Mouse (Mus musculus): ENCODE measurements around the gene Fam151a.
A peak's percentile ranks its signal among the peaks of the same experiment; 100 is the strongest.
"Not testable (repeated sequence)": the region's sequence is repeated elsewhere in the genome, so short reads cannot be mapped to it uniquely, and the experiment has no call there.

Gene Fam151a

GRCm38 (mm10) chr4:106776998-106777397 is 43.3 kb downstream of the Fam151a start:
- no peak for DNase-seq (ENCODE audit: low spot score)

GRCm38 (mm10) chr4:106778116-106778788 is 44.6 kb downstream of the Fam151a start:
- peak; percentile 76 for DNase-seq (ENCODE audit: low spot score)

DNA sequence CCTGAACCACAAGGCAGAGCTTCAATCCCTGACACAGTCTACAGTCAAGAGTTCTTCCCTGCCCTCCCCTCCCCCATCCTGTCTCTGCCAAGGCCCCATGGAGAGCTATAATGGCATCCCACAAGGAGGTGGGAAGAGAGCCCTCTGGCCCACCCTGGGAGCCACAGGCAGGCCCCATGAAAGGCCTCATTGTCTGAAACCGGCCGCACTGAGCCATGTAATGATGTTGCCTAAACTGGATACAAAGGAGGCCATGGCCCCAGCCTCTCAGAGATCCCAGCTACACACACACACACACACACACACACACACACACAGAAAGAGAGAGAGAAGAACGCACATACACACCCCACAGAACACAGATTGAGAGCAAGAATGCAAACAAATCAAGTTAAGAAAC is 46.4 kb downstream of the Fam151a start:
- DNase-seq (ENCODE audit: low spot score), result no peak

DNA sequence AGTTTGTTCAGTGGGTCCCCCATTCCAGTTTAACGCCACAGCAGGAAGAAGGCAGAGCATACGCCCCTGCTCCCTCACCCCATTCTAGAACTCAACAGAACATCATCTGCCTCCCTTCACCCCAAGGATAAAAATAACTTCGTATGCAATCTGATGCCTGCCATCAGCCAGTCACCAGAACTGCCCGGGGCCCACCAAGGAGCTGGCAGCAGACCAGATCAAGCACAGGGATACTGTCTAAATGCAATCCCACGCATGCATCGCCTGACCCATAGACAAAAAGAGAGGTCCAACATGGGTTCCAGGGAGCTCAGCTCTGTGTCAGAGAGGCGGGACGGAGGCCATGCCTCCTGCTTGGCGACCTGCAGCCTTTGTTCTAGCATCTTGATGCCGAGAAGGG is 49.4 kb downstream of the Fam151a start:
- DNase-seq (ENCODE audit: low spot score), result no peak

- DNase-seq (ENCODE audit: low spot score), result no peak
Measured at GRCm38 (mm10) chr4:106784806-106785205, 51.1 kb downstream of the Fam151a start.

DNA sequence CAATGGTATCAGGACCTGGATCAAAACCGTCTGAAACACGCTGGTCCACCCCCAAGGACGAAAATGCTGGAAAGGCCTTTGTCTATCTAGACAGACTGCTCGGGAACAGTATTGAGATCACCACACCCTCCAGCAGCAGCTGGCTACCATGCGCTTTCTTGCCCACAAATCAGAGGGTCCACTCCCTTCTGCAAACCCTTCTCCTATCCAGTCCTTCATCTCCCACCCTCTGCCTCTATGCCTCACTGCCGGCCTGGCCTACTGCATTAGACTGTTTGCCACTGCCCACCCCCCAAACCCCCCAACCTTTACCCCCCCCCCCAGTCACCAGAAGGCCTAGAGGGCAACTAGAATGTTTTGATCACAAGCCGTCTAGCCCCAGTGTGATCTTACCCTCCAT is 51.7 kb downstream of the Fam151a start:
- no peak for DNase-seq (ENCODE audit: low spot score)

DNA sequence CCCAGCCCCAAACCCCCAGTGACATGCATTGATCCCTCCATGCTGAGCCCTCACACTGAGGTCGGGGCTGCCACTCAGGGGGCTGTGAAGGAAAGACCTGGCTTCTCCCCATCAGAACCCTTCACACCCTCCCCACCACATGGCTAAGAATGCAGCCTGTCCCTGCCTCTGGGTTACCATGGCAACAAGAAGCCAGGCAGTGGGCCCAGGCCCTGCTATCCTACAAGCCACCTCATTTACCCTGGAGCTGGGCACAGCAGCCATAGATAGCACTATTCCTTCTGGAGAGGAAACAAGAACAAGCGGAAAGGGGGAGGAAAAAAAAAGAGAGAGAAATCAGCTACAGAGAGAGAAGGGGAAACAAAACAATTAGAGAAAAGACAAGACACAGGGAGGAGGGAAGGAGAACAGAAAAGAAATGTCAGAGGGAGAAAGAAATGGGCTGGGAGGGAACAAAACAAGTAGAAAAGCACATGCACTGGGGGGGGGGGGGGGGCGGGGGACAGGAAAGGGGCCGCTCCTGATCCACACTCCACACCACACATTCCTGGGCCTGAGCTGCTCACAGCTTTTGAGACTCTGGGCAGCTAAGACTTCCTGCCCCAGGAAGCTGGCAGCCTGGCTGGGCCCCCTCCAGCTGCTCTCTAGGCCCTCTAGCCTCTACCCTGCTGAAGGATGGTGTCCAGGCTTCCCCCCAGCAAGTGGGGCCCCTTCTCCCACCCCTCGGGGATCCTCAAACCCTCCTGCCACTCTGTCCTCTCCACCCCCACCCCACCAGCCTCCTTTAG is 52.3 kb downstream of the Fam151a start:
- DNase-seq (ENCODE audit: low spot score), result no peak

GRCm38 (mm10) chr4:106787830-106788229 is 54.1 kb downstream of the Fam151a start:
- no peak for DNase-seq (ENCODE audit: low spot score)

GRCm38 (mm10) chr4:106788627-106789026 is 54.9 kb downstream of the Fam151a start:
- no peak for DNase-seq (ENCODE audit: low spot score)

- DNase-seq (ENCODE audit: low spot score), result no peak
Measured at GRCm38 (mm10) chr4:106789705-106790104, 56.0 kb downstream of the Fam151a start.

GRCm38 (mm10) chr4:106790218-106790617 is 56.5 kb downstream of the Fam151a start:
- not testable (repeated sequence) for DNase-seq (ENCODE audit: low spot score)

DNA sequence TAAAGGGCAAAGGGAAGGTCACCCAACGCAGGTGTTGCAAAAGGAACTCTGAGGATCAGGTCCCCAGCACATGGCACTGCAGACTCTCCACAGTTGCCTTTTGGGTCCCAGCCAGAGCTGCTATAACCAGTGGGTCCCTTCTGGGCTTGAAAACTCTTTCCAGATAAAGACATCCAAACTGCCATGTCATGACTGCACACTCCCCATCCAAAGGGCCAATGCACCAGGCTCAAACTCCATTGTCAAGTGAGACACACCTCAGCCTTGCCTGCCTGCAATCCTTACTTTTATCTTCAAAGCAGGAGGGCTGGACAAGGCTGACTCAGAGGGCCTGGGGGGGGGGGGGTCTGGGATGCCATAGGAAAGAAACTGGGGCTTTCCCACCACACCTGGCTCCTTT is 57.2 kb downstream of the Fam151a start:
- no peak for DNase-seq (ENCODE audit: low spot score)

DNA sequence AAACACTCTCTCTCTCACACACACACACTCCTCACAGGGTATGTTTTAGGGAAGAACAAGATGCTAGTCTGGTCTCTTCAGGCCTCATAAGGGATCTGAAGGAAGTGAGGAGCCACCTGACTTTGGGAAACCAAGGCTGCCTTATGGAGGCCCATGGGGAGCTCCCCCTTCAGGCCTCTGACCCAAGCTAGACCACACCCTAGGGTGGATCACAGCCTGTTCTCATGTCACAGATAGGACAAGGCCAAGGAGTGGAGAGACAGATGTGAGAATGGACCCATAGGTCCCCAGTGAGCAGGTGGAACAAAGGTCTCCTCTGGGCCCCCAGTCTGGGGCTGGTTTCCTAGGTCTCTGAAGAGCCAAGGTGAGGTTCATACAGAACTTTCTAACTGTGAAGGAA is 58.6 kb downstream of the Fam151a start:
- DNase-seq (ENCODE audit: low spot score), result no peak

DNA sequence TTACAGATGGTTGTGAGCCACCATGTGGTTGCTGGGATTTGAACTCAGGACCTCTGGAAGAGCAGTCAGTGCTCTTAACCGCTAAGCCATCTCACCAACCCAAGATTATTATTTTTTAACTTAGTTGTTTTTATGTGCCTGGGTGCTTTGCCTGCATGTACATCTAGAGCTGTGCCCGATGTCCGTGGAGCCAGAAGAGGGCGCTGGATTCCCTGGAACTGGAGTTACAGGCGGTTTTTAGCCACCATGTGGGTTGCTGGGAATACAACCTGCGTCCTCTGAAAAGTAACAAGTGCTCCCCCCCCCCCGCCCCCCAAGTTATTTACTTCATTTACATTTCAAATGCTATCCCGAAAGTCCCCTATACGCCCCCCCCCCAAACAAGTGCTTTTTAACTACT is 60.1 kb downstream of the Fam151a start:
- not testable (repeated sequence) for DNase-seq (ENCODE audit: low spot score)

- DNase-seq (ENCODE audit: low spot score), result no peak
Measured at GRCm38 (mm10) chr4:106794247-106794646, 60.6 kb downstream of the Fam151a start.

- no peak for DNase-seq (ENCODE audit: low spot score)
Measured at GRCm38 (mm10) chr4:106795289-106795688, 61.6 kb downstream of the Fam151a start.
